Mouse (Mus musculus): ENCODE measurements around the gene Qtrt2.
A peak's percentile ranks its signal among the peaks of the same experiment; 100 is the strongest.

The Qtrt2 gene

DNA sequence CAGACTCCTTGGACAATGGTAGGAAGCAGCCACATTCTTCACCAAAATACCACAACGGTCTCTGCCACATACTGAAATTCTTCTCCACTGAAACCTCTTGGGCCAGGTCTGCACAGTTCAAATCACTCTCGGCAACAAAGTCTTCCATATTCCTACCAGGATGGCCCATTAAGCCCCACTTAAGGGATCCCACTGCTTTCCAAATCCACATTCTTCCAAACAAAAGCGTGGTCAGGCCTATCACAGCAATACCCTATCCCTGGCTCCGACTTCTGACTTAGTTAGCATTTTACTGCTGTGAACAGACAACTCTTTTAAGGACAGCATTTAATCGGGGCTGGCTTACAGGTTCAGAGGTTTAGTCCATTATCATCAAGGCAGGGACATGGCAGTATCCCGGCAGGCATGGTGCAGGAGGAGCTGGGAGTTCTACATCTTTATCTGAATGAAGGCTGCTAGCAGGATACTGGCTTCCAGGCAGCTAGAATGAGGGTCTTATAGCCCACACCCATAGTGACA is at the start of gene Qtrt2:
Gene Qtrt2, minus strand, starts transcription at position 469 of the 519 bp plus-strand sequence.
- no peak for DNase-seq

DNA sequence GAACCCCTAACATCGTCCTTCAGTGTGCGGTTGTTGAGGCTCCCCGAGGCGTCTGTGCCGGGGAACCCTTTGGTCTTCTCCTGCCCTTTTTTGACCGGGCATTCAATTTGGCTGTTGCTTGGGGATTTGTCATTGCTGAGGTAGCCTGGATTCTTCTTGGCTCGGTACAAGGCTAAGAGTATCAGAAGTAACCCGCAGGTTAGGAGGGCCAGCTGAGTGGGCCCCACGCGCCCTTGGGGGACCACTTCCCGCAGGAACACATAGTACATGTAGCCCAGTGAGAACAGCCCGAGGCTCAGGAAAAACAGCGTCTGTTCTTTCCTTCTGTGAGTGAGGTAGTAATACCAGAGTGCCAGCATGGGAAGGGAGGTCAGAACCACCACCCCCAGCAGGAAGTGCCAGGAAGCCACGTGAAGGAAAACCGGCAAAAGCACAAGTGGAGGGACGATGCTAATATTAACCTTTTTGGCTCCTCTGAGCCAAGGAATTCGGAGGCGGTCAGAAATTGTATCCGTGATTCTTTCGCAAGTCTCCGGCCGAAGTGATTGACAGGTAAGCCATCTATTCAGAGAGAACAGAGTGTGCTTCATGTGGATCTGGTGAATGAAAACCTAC is 47.1 kb upstream of the Qtrt2 start:
- no peak for DNase-seq

DNA sequence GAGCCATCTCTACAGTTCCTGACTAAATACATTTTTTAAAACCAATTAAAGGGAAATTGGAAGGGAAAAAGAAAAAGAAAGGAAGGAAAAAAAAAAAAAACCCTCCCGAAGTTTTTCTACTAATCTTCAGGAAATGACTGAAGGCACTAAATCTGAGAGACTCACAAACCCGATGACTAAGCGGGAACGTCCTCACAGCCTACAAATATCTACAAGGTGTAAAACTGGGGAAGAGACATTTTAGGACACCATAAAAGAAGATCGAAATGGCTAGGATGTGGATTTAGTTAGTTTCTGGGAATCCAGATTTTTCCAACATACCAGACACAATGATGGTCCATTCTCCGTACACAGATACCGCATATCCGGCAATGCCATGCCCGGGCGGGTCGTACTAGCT is 46.5 kb upstream of the Qtrt2 start:
- no peak for DNase-seq

DNA sequence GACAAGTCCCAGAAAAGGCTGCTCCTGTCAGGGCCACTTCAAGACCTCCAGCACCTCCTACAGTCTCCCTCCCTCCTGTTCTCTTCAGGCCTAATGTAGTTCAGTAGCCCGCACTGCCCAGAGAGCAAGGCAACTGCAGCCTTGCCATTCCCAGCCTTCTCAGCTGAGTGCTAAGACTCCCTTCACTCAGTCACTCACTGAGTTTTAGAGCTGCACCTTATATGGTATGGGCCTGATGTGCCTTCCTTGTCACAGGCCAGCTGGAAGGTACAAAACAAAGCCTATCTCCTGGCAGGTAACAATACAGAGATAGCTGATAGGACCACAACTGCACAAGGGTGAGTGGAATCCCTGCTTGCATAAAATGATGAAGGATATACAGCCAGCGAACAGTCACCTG is 45.8 kb upstream of the Qtrt2 start:
- no peak for DNase-seq

DNA sequence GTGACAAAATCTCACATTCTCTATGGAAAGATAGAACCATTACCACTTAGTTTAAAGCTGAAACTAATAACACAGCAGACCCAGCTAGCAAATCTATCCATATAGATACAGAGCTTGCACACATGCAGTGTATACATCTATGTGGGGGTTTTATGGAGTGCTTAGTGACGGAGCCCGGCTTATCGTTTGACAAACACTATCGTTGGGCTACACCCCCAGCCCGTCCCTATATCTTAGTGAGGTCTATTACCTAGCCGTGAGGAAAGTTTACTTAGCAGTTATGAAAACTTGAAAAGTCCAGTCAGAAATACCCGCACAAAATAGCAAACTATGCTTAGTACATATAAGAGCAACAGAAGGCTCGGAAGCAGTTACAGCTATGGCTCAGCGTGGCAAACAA is 45.1 kb upstream of the Qtrt2 start:
- DNase-seq, result no peak

DNA sequence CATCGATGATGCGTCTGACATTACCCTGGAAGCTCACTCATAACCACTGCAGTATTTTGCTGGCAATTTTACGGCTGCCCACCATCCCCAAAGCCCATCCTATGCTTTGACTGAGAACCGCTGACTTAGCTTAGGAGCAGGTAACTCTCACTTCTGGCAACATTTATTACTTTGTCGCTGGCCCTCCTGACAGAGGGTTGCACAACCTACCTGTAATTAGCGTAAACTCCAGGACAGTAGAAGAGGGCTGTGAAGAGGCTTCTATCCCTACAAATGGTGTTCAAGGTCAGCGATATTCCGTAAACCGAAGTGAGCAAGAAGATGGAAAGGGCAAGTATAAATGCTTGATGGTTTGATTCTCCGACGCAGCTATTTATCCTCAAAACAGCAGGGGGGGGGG is 44.6 kb upstream of the Qtrt2 start:
- no peak for DNase-seq

DNA sequence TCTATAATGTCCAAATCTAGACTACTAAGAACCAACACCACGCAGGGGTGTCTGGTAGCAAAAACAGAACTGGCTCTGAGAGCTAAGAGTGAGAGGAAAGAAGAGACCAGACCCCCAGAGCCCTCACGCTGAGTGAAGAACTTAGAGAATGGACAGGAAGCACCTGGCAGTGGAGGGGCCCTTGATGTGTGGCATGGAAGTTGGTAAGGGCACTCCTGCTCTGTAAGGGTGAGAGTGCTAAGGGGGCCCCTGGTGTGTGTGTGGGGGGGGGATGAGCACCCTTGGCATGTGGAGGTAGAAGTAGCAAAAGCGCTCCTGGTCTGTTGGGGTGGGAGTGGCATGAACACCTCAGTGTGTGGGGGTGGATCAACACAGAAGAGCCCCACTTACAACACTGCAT is 43.8 kb upstream of the Qtrt2 start:
- DNase-seq, result no peak

DNA sequence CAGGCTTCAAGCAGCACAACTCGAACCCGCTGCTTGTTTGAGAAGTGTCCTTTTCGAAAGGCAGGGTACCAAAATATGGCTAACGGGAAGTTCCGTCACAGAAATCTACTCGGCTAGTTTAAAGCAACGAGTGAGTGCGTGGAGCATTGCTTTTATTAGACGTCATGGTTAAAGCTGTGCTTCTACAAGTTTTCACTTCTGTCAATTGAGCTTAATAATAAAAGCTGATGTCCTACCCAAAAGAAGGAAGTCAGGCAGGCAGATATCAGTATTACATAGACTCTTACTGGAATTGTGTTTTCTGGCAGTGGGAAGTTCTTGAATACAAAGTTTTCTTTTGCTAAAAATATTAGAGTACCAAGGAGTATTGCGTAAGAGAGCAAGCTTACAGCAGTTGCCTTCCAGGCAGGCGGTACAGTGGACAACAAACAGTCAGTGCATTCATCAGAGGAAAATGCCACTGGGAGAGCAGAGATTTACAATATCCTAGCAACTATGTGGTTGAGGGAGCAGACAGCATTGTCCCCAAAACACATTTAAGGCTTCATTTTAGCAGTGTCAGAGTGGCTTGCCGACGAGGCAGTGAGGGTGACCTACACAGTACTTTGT is 39.3 kb upstream of the Qtrt2 start:
- DNase-seq, result no peak

DNA sequence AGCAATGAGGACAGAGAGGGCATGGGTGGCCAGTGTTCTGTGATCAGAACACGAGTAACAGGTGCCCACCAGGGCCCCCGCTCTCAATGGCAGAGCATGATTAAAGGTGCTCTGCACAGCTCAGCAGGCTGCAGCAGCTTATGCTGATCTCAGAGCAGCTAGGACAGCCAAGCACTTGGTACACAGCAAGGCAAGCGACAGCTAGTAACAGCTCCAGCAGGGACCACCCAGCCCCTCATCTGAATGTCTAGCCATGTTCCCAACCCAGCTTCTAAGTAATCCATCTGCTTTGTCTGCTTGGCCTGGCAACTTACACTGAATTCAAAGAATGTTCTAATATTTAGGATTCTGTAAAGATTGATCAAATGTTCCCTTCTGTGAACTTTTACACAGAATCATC is 37.2 kb upstream of the Qtrt2 start:
- no peak for DNase-seq

DNA sequence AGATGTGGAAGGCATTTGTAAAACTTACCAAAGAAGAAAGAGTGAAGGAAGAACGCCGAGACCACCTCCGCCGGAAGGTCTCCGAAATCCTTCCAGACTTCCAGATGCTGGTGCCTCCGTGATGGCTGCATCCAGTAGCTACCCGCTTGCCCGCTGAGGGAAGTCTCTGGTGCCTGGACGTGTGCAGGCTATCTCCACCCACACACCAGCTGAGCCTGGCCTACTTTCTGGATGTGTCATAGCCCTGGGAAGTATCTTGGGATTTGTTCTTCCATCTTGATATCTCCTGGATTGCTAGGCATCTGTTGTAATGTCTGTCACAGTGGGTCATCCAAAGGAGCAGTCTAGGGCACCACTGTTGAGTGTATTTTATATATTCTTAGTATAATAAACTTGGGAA is 36.7 kb upstream of the Qtrt2 start:
- no peak for DNase-seq

DNA sequence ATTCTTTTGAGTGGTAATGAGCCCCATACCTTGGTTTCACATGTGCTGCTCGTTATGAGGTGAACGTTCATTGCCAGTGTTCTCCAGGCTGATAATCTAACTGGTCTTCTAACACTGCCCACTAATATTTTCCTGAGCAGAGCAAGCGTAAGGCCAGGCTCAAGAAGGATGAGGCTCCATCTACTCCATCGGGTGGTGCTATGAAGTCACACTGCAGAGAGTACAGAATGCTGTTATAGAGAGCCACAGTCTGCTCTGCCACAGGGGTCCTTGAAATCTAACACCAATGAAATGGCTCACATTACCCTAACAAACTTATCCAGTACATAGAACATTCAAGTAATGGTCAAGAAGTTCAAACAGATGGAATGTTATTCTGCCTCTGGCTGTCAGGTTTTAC is 31.4 kb upstream of the Qtrt2 start:
- no peak for DNase-seq

DNA sequence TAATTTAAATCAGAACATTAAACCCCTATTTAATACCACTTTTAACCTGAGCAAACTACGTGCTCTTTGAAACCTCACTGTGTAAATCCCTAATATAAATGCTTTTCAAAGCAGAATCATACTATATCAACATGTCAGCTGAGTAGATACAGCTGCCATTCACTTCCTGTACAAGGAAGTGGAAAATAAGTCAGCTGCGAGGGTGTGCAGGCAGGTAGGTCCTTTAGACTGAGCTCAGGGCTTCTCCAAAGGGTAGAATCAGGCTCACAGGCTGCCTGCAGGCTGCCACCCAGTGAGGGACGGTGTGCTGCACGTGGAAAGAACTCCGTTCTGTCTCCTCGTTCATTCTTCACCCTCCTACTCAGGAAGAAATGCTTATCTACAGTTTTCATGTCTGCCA is 28.3 kb upstream of the Qtrt2 start:
- DNase-seq, result no peak

DNA sequence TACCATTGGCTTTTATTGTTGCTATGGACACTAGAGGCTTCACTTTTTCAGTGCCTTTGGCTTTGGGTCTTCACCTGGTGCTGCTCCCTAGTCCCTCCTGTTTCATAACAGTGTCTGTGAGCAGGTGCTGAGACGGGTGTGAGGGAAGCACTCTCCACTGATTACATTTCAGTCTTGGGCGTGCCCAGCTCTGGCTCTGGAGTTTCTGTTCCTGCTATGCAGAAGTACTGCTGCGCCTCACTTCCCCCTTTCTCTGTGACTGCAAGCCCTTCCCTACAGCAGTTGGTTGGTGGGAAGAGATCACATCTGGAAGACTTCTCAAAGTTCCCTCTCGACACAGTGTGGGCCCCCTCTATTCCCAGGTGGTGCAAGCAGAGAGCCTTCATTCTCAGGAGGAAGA is 25.0 kb upstream of the Qtrt2 start:
- DNase-seq, result no peak

DNA sequence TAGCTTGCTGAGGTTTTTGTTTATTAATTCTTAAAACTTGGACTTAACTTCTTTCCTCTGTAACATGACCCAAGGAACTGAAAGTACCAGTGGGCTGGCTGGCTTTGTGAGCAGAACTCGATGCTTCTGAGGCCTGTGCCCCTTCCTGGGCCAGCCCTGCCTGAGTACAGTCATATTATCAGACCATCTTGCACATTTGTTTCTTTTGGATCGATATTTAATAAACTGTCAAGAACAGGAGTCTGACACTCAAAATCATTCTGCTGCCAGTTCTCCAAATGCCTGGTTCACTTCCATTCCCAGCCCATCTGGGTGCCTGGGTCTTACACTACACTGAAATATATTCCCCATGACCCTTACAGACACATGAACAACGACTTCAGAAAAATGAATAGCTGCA is 19.3 kb upstream of the Qtrt2 start:
- DNase-seq, result no peak

DNA sequence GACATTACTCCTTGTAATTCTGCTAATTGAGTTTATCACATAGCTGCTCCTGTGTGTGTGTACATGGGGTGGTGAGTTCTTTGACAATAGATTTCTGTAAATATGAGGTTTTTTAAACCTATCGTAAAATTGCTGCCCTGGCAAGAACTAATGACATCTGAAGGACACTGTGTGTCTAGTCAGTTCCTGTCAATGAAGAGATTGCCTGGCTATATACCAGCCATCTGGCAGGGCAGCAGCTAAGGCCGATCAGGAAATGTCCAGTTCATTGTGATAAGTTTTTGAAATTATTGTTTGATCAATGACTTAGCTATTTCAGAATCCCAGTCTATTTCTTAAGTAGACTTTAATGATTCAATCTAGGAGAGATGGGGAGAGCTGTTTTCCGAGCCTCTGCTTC is 18.7 kb upstream of the Qtrt2 start:
- DNase-seq, result no peak

DNA sequence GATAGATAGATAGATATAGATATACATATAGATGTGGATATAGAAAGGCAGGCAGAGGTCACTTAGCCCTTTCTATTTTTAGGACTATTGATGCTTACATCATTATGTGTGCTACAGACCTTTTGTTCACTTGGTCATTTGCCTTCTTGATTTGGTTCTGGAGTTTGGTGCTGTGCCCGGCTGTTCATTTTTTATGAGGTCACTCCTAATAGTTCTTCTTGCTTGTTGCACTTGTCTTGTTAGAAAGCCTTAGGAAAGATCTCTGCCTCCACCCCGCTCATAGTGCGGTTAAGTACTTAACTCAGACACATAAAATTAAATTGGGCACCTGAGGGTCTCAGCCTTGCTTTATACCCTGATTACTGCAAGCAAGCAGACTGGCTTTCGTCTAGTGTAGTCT is 14.2 kb upstream of the Qtrt2 start:
- no peak for DNase-seq

DNA sequence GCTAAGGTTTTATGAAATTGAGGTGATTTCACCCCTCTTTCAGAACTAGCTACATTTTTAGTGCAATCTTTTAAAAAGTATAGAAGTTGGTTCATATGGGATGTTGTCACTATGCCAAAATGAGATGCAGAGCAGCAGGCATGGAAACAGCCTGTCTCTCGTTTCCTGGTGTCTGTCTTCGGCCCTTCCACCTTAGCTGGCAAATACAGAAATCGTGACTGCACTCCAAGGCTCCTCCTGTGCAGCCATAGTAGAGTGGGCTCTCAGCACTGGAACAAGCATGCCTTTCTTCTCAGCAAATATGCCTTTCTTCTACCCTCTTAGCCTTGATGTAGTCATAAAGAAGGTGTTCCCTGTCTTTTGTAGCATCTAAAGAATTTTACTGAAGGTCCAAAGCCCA is 9.3 kb upstream of the Qtrt2 start:
- no peak for DNase-seq

DNA sequence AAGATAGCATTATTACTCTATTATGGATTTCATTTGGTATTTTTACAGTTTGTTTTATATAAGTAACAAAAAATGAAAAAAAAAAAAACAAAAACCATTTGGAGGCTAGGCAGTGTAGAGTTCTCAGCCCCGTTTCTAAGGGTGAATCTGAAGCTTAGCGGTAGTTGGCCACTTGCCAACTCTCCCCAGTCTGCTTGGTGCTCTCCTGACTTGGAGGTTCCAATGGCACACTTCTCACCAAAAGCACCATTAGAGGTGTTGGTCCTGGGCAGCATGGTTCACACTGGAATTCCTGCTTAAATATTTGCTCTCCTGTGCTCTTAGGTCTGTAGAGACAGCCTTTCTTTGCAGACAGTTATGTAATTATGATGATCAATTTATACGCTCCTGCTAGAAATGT is 8.8 kb upstream of the Qtrt2 start:
- peak; percentile 36 for DNase-seq

DNA sequence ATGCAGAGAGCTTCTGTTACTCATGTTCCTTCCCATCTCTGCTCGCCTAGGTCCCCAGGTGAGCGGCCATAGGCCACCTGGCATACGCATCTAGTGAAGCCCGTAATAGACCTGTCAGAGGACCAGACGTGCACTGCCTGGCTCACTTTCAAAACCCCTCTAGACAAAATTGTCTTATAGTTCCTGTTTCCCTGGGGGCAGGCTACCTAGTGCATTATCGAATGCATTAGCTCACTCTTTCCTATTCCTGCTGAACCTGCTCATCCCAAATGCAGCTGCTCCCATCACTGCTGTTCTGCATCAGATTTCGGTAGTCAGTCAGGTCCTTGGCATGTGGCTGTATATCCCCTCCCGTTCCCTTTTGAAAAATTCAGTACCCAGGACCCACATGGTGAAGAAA is 8.2 kb upstream of the Qtrt2 start:
- no peak for DNase-seq

DNA sequence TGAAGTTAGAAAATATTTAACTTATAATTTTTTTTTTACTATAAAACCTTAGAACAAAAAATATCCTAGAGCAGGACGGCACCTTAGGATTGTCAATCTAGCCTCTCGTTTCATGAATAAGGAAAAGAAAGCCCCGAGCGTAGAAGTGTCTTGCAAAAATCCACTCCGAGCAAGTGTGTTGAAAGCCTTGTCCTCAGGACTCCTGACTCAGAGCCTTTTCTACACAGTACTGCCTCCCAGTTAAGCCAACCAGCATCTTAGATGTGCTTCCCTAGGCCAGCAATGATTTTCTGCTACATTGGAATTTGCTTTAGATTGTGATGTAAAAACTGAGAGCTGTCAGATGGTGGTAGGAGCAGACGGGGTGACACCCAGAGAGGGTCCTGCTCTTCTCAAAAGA is 6.4 kb upstream of the Qtrt2 start:
- no peak for DNase-seq

DNA sequence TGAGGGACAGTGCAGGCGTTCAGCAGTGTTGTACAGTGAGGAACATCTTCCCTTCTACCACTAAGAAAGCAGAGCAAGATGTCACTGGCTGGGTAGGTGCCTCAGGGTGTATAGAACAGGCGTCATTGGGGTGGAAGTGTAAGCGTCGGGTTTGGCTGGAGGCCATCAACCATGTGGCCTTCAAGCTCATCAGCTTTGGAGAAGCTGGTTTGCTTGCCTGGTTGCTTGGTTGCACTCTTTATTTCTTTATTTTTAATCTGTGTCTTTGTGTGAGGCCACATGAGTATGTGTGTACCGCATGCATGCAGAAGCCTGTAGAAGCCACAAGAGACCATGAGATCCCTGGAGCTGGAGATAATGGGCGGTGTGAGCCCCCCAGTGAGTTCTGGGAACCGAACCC is 5.7 kb upstream of the Qtrt2 start:
- DNase-seq, result no peak

DNA sequence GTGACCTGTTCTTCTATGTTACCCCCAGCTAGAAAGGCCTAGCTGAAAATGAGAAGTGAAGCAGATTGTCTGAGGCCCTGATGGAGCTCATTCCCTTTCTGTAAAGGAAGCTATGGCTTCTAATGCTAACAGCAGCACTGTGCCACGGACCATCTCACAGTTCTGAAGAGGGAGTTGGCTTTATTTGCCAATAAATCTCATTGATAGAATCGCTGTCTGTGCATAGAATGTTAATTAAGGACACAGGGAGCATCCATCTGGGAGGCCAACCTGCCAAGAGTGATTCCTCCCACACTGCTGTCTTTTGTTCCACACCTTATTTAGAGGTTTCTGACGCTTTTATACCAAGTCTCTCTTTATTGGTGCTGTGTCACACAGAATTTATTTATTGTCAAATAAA is 4.9 kb upstream of the Qtrt2 start:
- DNase-seq, result no peak

DNA sequence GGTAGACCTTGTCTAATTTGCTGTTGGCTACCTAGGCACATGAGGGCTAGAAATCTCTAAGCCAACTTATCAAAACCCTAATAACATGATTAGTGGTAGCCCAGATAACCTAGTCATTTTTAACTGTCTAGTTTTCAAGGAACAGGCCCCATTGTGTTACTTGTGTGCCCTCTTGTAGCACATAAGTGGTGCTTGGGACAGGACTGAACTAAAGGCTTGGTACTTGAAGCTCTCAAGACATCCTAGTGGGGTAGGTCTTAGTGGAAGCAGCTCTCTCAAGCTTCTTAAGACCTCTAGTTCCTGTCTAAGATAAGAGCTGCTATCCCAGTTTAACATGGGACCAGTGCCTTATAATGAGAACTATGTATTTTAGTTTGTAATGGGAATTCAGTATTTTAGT is 4.0 kb upstream of the Qtrt2 start:
- no peak for DNase-seq

DNA sequence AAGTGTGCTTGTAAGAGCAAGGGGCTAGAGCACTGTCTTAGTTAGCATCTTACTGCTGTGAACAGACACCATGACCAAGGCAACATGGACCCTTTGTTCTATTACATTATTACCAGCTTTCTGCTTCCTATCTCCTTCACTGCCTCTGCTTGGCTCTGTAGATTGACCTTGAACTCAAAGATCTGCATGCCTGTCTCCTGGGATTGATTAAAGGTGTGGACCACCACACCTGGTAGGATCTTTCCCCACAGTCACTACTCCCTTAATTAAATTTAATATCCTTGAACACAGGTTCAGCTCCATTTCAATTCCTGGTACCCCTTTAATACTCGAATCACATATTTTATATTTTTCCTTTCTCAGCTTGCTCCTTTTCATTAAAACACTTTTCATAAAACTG is 763 bp downstream of the Qtrt2 start:
- DNase-seq, result no peak

DNA sequence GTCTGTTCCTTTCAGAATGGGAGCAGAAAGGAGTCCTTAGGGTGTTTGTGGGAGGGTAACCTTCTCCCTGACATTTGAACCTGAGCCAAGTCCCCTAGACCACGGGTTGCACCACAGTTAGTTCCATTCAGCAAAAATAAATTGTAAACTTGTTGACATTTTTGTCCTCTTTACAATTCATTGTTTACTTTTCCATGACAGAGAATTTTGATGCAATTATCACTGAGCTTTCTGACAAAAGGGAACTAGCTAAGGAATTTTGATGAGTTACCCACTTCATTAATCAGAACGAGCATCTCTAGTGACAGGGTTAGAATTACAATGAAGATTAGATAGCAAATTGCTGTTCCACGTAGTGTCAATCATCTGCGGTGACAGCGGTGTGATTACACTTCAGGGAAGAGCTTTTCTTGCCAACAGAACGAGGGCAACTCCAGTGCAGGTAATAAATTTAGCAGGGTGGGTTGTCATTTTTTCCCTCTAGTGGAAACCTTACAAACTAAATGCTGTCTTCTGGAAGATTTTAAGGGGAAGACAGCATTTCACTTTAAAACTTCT is 1.5 kb downstream of the Qtrt2 start:
- DNase-seq, result no peak

Data from kidney, postnatal 10 days (tissue).